Mouse (Mus musculus): ENCODE data around the gene Eva1b.
"Not testable (repeated sequence)": the region's sequence is repeated elsewhere in the genome, so short reads cannot be mapped to it uniquely, and the experiment has no call there.

Eva1b gene

GRCm38 (mm10) chr4:126156617-126157016, 9.1 kb downstream of the Eva1b start:
- DNase-seq: peak; percentile 28 to 53

- no peak for DNase-seq
Measured at GRCm38 (mm10) chr4:126157562-126157961, 10.0 kb downstream of the Eva1b start.

GRCm38 (mm10) chr4:126159455-126159854, 11.9 kb downstream of the Eva1b start:
- no peak for DNase-seq

GRCm38 (mm10) chr4:126160981-126161380, 13.4 kb downstream of the Eva1b start:
- no peak for DNase-seq

GRCm38 (mm10) chr4:126161456-126161855, 13.9 kb downstream of the Eva1b start:
- no peak for DNase-seq

GRCm38 (mm10) chr4:126161986-126162385, 14.4 kb downstream of the Eva1b start:
- peak in 1 of 2 experiments; percentile 22 for DNase-seq

- peak; percentile 86 to 87 for DNase-seq
Measured at GRCm38 (mm10) chr4:126162544-126163066, 15.1 kb downstream of the Eva1b start.

- peak; percentile 33 to 51 for DNase-seq
Measured at GRCm38 (mm10) chr4:126163067-126163659, 15.6 kb downstream of the Eva1b start, which contains the start of gene Sh3d21. Gene Sh3d21 (minus strand): TSS chr4:126163491.

- no peak for DNase-seq
Measured at GRCm38 (mm10) chr4:126163685-126164084, 16.1 kb downstream of the Eva1b start.

- DNase-seq: not testable (repeated sequence)
Measured at GRCm38 (mm10) chr4:126165092-126165491, 17.5 kb downstream of the Eva1b start.

- no peak for DNase-seq
Measured at GRCm38 (mm10) chr4:126166084-126166483, 18.5 kb downstream of the Eva1b start.

- no peak for DNase-seq
Measured at GRCm38 (mm10) chr4:126168851-126169250, 21.3 kb downstream of the Eva1b start.

GRCm38 (mm10) chr4:126170737-126171136, 23.2 kb downstream of the Eva1b start:
- DNase-seq: not testable (repeated sequence)

GRCm38 (mm10) chr4:126173800-126174199, 26.3 kb downstream of the Eva1b start:
- no peak for DNase-seq

GRCm38 (mm10) chr4:126175980-126176379, 28.4 kb downstream of the Eva1b start:
- not testable (repeated sequence) for DNase-seq

- DNase-seq: peak; percentile 72
Measured at GRCm38 (mm10) chr4:126181170-126181957, 33.8 kb downstream of the Eva1b start.

- DNase-seq: no peak
Measured at GRCm38 (mm10) chr4:126183034-126183433, 35.5 kb downstream of the Eva1b start.

GRCm38 (mm10) chr4:126187096-126187495, 39.6 kb downstream of the Eva1b start:
- no peak for DNase-seq

- no peak for DNase-seq
Measured at GRCm38 (mm10) chr4:126190636-126191035, 43.1 kb downstream of the Eva1b start.

GRCm38 (mm10) chr4:126194216-126194615, 46.7 kb downstream of the Eva1b start:
- no peak for DNase-seq

GRCm38 (mm10) chr4:126194916-126195315, 47.4 kb downstream of the Eva1b start:
- DNase-seq: no peak

GRCm38 (mm10) chr4:126197485-126197884, 49.9 kb downstream of the Eva1b start:
- no peak for DNase-seq
